Mouse (Mus musculus): ENCODE measurements around the gene Avpr2. TPM values are rescaled to one million over a fixed set of nuclear protein-coding genes. Genes with fewer than 3 reads are reported as not detected.

Gene Avpr2
- polyA plus RNA-seq (2014; fragmentation: Illumina TruSeq; extraction: RNeasy Lipid Tissue Mini Kit (QIAGEN cat#74804); ENCODE audit: low read depth, low replicate concordance), result not detected

DNA sequence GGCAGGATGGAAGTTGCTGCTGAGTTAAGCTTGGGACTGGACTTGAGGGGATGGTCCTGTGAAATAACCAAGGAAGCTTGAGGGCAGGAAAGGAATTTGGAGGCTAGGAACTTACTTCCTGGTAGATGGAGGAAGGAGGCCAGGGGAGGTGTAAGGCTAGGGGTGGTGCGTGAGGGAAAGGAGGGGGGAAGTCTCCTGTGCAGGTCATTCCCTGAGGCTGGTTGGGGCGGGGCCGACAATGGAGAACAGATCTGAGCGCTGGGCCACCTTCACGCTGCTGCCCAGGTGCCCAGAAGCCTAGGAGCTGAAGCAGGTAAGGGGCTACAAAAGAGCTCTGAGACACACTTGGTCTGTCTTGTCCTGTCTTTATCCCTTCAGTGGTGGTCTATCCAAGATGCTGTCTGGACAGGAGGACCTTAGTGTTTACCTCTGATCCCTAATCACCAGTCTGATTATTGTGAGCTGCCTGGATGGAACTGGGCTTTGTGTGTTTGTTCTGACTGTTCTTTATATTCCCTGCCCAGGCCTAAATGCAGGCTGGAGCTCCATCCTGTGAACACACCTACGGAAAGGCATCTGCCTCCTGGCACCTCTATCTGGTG, at the start of gene Avpr2:
Gene Avpr2, plus strand, starts transcription at position 552 of the 602 bp plus-strand sequence.

DNA sequence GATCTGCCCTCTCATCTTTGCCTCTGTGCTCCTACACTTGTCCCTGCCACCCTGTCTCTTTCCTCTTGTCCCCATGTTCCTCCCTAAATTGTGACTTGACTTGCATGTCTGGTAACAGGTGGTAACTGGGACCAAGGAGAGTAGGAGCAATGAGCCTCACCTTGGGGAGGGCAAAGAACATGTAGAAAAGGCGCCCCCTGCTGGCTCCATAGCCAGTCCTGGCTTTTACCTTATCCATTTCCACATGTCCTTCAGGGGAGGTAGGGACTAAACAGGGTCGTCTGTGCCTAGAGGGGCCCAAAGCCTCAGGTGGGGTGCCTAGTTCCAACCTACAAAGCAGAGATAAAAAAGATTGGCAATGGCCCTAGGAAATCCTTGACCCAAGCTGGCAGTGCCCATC, 3.8 kb downstream of the Avpr2 start, which contains the start of gene L1cam:
Gene L1cam, minus strand, starts transcription at position 387 of the 400 bp plus-strand sequence.

DNA sequence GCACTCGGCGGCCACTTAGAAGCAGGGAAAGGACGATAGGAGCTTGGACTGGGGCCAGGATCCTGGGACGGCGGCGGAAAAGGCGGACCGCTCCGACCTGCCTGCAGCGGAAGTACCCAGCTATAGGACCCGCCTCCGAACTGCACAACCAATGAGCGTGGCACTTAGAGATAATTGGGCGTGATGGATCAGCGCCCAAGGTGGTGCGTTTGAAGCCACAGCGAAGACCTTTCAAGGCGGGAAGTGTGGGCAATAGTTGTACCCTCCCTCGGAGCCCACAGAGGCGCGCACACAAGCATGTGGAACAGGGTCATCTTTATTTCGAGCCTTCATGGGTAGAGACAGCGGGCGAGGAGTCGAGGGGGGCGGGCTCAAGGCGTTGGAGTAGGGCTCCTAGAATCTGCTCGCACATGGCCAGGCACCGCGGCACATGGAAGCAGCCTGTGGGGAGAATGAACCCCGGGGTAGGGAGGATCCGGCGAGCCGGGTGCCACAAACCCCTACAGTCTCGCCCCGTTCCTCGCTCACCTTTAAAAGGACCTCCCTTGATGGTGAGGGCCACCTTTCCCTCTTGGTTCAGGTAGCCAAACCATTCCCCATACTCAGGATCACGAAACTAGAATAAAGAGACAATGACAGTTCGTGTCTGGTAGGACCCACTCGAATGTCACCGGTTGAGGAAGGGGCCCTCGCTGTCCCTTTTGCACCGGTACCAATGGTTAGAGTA, 30.1 kb downstream of the Avpr2 start, which contains the start of the genes Arhgap4 and Naa10:
Gene Arhgap4, minus strand, starts transcription at position 48 of the 727 bp plus-strand sequence.
Gene Naa10, minus strand, starts transcription at position 122 of the 727 bp plus-strand sequence.

DNA sequence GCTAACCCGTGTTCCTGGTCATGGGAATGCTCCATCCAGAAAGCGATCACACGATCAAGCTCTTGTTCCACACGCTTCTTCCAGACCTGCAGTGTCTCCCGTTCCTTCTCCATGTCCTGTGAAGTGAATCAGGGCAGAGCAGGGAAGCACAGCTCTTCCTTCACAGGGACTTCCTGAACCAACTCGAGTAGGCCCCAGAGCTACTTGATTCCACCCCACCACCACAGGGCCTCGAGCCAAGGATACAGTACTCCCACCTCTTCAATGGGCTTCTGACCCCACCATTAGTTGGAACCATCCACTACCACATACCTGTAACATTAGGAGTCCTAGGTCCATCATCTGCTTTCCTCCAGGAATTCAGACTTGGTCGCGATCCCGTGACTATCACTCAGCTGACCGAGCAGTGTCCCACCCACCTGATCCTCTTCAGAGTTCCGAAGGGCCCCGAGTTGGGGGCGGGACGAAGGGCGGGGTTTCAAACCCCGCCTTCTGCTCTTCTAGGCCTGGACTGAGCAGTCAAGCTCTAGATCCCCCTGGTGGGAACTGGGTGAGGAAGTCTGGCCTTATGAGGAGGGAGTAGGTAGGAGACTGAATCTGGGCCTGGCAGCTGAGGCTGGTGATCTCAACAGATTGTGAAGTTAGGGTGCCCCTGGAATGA, 38.6 kb downstream of the Avpr2 start, which contains the start of gene Renbp:
Gene Renbp, minus strand, starts transcription at position 449 of the 661 bp plus-strand sequence.

Other genes starting within 250 kb of the Avpr2 start
- not detected for gene Pnck, start 232.0 kb upstream of the Avpr2 start, polyA plus RNA-seq (2014; fragmentation: Illumina TruSeq; extraction: RNeasy Lipid Tissue Mini Kit (QIAGEN cat#74804); ENCODE audit: low read depth, low replicate concordance)
- gene Slc6a8, start 219.0 kb upstream of the Avpr2 start, polyA plus RNA-seq (2014; fragmentation: Illumina TruSeq; extraction: RNeasy Lipid Tissue Mini Kit (QIAGEN cat#74804); ENCODE audit: low read depth, low replicate concordance), result 67.8 TPM
- gene Bcap31, start 175.9 kb upstream of the Avpr2 start, polyA plus RNA-seq (2014; fragmentation: Illumina TruSeq; extraction: RNeasy Lipid Tissue Mini Kit (QIAGEN cat#74804); ENCODE audit: low read depth, low replicate concordance), result 255 TPM
- 2.3 TPM for gene Abcd1, start 175.5 kb upstream of the Avpr2 start, polyA plus RNA-seq (2014; fragmentation: Illumina TruSeq; extraction: RNeasy Lipid Tissue Mini Kit (QIAGEN cat#74804); ENCODE audit: low read depth, low replicate concordance)
- 0.12 TPM for gene Plxnb3, start 135.0 kb upstream of the Avpr2 start, polyA plus RNA-seq (2014; fragmentation: Illumina TruSeq; extraction: RNeasy Lipid Tissue Mini Kit (QIAGEN cat#74804); ENCODE audit: low read depth, low replicate concordance)
- gene Srpk3, start 117.7 kb upstream of the Avpr2 start, polyA plus RNA-seq (2014; fragmentation: Illumina TruSeq; extraction: RNeasy Lipid Tissue Mini Kit (QIAGEN cat#74804); ENCODE audit: low read depth, low replicate concordance), result not detected
- gene Idh3g, start 105.2 kb upstream of the Avpr2 start, polyA plus RNA-seq (2014; fragmentation: Illumina TruSeq; extraction: RNeasy Lipid Tissue Mini Kit (QIAGEN cat#74804); ENCODE audit: low read depth, low replicate concordance), result 64.4 TPM
- gene Ssr4, start 105.1 kb upstream of the Avpr2 start, polyA plus RNA-seq (2014; fragmentation: Illumina TruSeq; extraction: RNeasy Lipid Tissue Mini Kit (QIAGEN cat#74804); ENCODE audit: low read depth, low replicate concordance), result 19.8 TPM
- gene Pdzd4, start 67.1 kb upstream of the Avpr2 start, polyA plus RNA-seq (2014; fragmentation: Illumina TruSeq; extraction: RNeasy Lipid Tissue Mini Kit (QIAGEN cat#74804); ENCODE audit: low read depth, low replicate concordance), result 0.76 TPM
- gene L1cam, start 4.0 kb downstream of the Avpr2 start, polyA plus RNA-seq (2014; fragmentation: Illumina TruSeq; extraction: RNeasy Lipid Tissue Mini Kit (QIAGEN cat#74804); ENCODE audit: low read depth, low replicate concordance), result 2.8 TPM
- not detected for gene Arhgap4, start 29.8 kb downstream of the Avpr2 start, polyA plus RNA-seq (2014; fragmentation: Illumina TruSeq; extraction: RNeasy Lipid Tissue Mini Kit (QIAGEN cat#74804); ENCODE audit: low read depth, low replicate concordance)
- 7.8 TPM for gene Naa10, start 29.8 kb downstream of the Avpr2 start, polyA plus RNA-seq (2014; fragmentation: Illumina TruSeq; extraction: RNeasy Lipid Tissue Mini Kit (QIAGEN cat#74804); ENCODE audit: low read depth, low replicate concordance)
- gene Renbp, start 38.7 kb downstream of the Avpr2 start, polyA plus RNA-seq (2014; fragmentation: Illumina TruSeq; extraction: RNeasy Lipid Tissue Mini Kit (QIAGEN cat#74804); ENCODE audit: low read depth, low replicate concordance), result 3.7 TPM
- gene Hcfc1, start 74.3 kb downstream of the Avpr2 start, polyA plus RNA-seq (2014; fragmentation: Illumina TruSeq; extraction: RNeasy Lipid Tissue Mini Kit (QIAGEN cat#74804); ENCODE audit: low read depth, low replicate concordance), result 30.9 TPM
- 85.6 TPM for gene Irak1, start 131.8 kb downstream of the Avpr2 start, polyA plus RNA-seq (2014; fragmentation: Illumina TruSeq; extraction: RNeasy Lipid Tissue Mini Kit (QIAGEN cat#74804); ENCODE audit: low read depth, low replicate concordance)
- not detected for gene Opn1mw, start 235.4 kb downstream of the Avpr2 start, polyA plus RNA-seq (2014; fragmentation: Illumina TruSeq; extraction: RNeasy Lipid Tissue Mini Kit (QIAGEN cat#74804); ENCODE audit: low read depth, low replicate concordance)
- gene Mecp2, start 243.3 kb downstream of the Avpr2 start, polyA plus RNA-seq (2014; fragmentation: Illumina TruSeq; extraction: RNeasy Lipid Tissue Mini Kit (QIAGEN cat#74804); ENCODE audit: low read depth, low replicate concordance), result 27.6 TPM

Data from adrenal gland, adult 10 weeks (tissue).